Mouse (Mus musculus) hindbrain, embryonic 12.5 days (tissue): Measurements from ENCODE around the gene Kcnj6. TPM values are rescaled to one million over a fixed set of nuclear protein-coding genes. Genes with fewer than 3 reads are reported as not detected.

Experiments used
- ATAC-seq: fragments of 200-750 bp; cut with Nextera tagmentation; 2 replicates; pipeline ENCODE4 v1.8.0; 2017; ENCODE audit warnings: moderate TSS enrichment; ENCODE audit not compliant: low FRiP score
- H3K27ac ChIP-seq: fragments of 300-500 bp; sonication (generic); 2 replicates; pipeline ENCODE4 v1.5.1; 2016; ENCODE audit warnings: mild to moderate bottlenecking
- H3K27me3 ChIP-seq: fragments of 300-500 bp; sonication (generic); 2 replicates; pipeline ENCODE4 v1.6.1; 2016; ENCODE audit warnings: mild to moderate bottlenecking
- H3K36me3 ChIP-seq: fragments of 300-500 bp; sonication (generic); 2 replicates; pipeline ENCODE4 v1.6.1; 2016; ENCODE audit warnings: mild to moderate bottlenecking
- H3K4me1 ChIP-seq: fragments of 300-500 bp; sonication (generic); 2 replicates; pipeline ENCODE4 v1.6.1; 2016
- H3K4me2 ChIP-seq: fragments of 300-500 bp; sonication (generic); replicated peaks from 2 replicates; pipeline ENCODE4 v1.6.1; 2016; ENCODE audit warnings: mild to moderate bottlenecking
- H3K4me3 ChIP-seq: fragments of 300-500 bp; sonication (generic); 2 replicates; pipeline ENCODE4 v1.5.1; 2016; ENCODE audit warnings: mild to moderate bottlenecking
- H3K9ac ChIP-seq: fragments of 300-500 bp; sonication (generic); 2 replicates; pipeline ENCODE4 v1.6.1; 2016; ENCODE audit warnings: mild to moderate bottlenecking, moderate library complexity
- H3K9me3 ChIP-seq: fragments of 300-500 bp; sonication (generic); replicated peaks from 2 replicates; pipeline ENCODE4 v1.6.1; 2016; ENCODE audit warnings: mild to moderate bottlenecking
- WGBS: fragments of 180-500 bp; shearing (Covaris S2); methylation state at CpG from one replicate; pipeline ENCODE4 v1.1.7; 2016; 5-methylcytosine and 5-hydroxymethylcytosine counted together
- polyA plus RNA-seq: library from polyadenylated mRNA; unstranded; fragments of >200 nt; fragmentation: Nextera tagmentation; extraction: Ambion mirVana; gene quantifications from 2 replicates; pipeline ENCODE4 v1.2.1, GENCODE M21; 2016

Gene Kcnj6
- polyA plus RNA-seq, 1 experiment from 2014 or later = 0.26 TPM

- Histone ChIP-seq H3K36me3 (no peaks in the 10 kb centered on the region), H3K9me3 (no peaks in the 10 kb centered on the region), H3K4me2 (no peak overlapping the region), H3K4me3 (no peak overlapping the region), H3K27me3 (no peaks in the 10 kb centered on the region), H3K27ac (no peak overlapping the region), H3K9ac (no peak overlapping the region), H3K4me1 (no peaks in the 10 kb centered on the region)
- ATAC-seq = no peak
- WGBS = 20% methylated on average over 6 of the region's 6 CpGs
These were observed 72.1 kb downstream of the Kcnj6 start for GRCm38 (mm10) chr16:94925364-94925763.

GRCm38 (mm10) chr16:94919177-94919576 is 78.3 kb downstream of the Kcnj6 start:
- no peak overlapping the region for H3K4me2 ChIP-seq
- no peaks in the 10 kb centered on the region for H3K4me1 ChIP-seq
- peak; percentile 32; the same call in 1 of the 2 replicates for ATAC-seq
- no peak overlapping the region for H3K9ac ChIP-seq
- H3K27ac ChIP-seq = no peak overlapping the region
- WGBS = 43% methylated on average over 5 of the region's 5 CpGs
- no peak overlapping the region for H3K4me3 ChIP-seq
- no peaks in the 10 kb centered on the region for H3K27me3 ChIP-seq
- H3K9me3 ChIP-seq = no peaks in the 10 kb centered on the region
- no peaks in the 10 kb centered on the region for H3K36me3 ChIP-seq

GRCm38 (mm10) chr16:94906026-94906425 is 91.5 kb downstream of the Kcnj6 start:
- H3K9ac ChIP-seq = no peak overlapping the region
- H3K9me3 ChIP-seq = no peaks in the 10 kb centered on the region
- WGBS = 92% methylated on average over 4 of the region's 4 CpGs
- no peak overlapping the region for H3K4me3 ChIP-seq
- ATAC-seq = no peak
- H3K27ac ChIP-seq = no peak overlapping the region
- no peaks in the 10 kb centered on the region for H3K27me3 ChIP-seq
- no peak overlapping the region for H3K4me2 ChIP-seq
- no peaks in the 10 kb centered on the region for H3K4me1 ChIP-seq
- no peaks in the 10 kb centered on the region for H3K36me3 ChIP-seq

GRCm38 (mm10) chr16:94898832-94899231 is 98.7 kb downstream of the Kcnj6 start:
- Histone ChIP-seq H3K9ac (no peak overlapping the region), H3K9me3 (no peaks in the 10 kb centered on the region), H3K27me3 (no peaks in the 10 kb centered on the region), H3K27ac (no peak overlapping the region), H3K4me3 (no peak overlapping the region), H3K36me3 (no peaks in the 10 kb centered on the region), H3K4me2 (no peak overlapping the region), H3K4me1 (no peaks in the 10 kb centered on the region)
- WGBS = 85% methylated on average over 6 of the region's 6 CpGs
- ATAC-seq = no peak

GRCm38 (mm10) chr16:94892162-94892650 is 105.3 kb downstream of the Kcnj6 start:
- Histone ChIP-seq H3K27ac (no peak overlapping the region), H3K9ac (no peak overlapping the region), H3K4me2 (no peak overlapping the region), H3K4me3 (no peak overlapping the region), H3K9me3 (no peaks in the 10 kb centered on the region), H3K4me1 (no peaks in the 10 kb centered on the region), H3K27me3 (no peaks in the 10 kb centered on the region), H3K36me3 (no peaks in the 10 kb centered on the region)
- 91% methylated on average over 4 of the region's 4 CpGs for WGBS
- no peak for ATAC-seq

- H3K4me2 ChIP-seq = no peak overlapping the region
These were observed 106.9 kb downstream of the Kcnj6 start for GRCm38 (mm10) chr16:94890581-94890980.

GRCm38 (mm10) chr16:94890056-94890455 is 107.4 kb downstream of the Kcnj6 start:
- no peak overlapping the region for H3K4me3 ChIP-seq
- no peaks in the 10 kb centered on the region for H3K9me3 ChIP-seq
- H3K4me1 ChIP-seq = no peaks in the 10 kb centered on the region
- no peaks in the 10 kb centered on the region for H3K27me3 ChIP-seq
- no peak overlapping the region for H3K4me2 ChIP-seq
- no peak overlapping the region for H3K9ac ChIP-seq
- no peak for ATAC-seq
- no peak overlapping the region for H3K27ac ChIP-seq
- 84% methylated on average over 2 of the region's 2 CpGs for WGBS
- H3K36me3 ChIP-seq = no peaks in the 10 kb centered on the region

More at GRCm38 (mm10) chr16:94890581-94890980, 106.9 kb downstream of the Kcnj6 start:
- Histone ChIP-seq H3K9me3 (no peaks in the 10 kb centered on the region), H3K9ac (no peak overlapping the region), H3K27me3 (no peaks in the 10 kb centered on the region), H3K27ac (no peak overlapping the region), H3K4me3 (no peak overlapping the region), H3K36me3 (no peaks in the 10 kb centered on the region), H3K4me1 (no peaks in the 10 kb centered on the region)
- no peak for ATAC-seq
- 89% methylated on average over 6 of the region's 6 CpGs for whole genome bisulfite sequencing

GRCm38 (mm10) chr16:94888554-94888953 is 108.9 kb downstream of the Kcnj6 start:
- H3K9me3 ChIP-seq = no peaks in the 10 kb centered on the region
- H3K4me1 ChIP-seq = no peaks in the 10 kb centered on the region
- no peaks in the 10 kb centered on the region for H3K27me3 ChIP-seq
- no peak overlapping the region for H3K4me2 ChIP-seq
- WGBS = 68% methylated on average over 9 of the region's 11 CpGs
- H3K27ac ChIP-seq = no peak overlapping the region
- H3K9ac ChIP-seq = no peak overlapping the region
- H3K36me3 ChIP-seq = no peaks in the 10 kb centered on the region
- H3K4me3 ChIP-seq = no peak overlapping the region
- ATAC-seq = no peak

- H3K9ac ChIP-seq = no peak overlapping the region
- no peak overlapping the region for H3K27ac ChIP-seq
- 87% methylated on average over 7 of the region's 7 CpGs for WGBS
- no peaks in the 10 kb centered on the region for H3K9me3 ChIP-seq
- no peaks in the 10 kb centered on the region for H3K4me1 ChIP-seq
- H3K4me2 ChIP-seq = no peak overlapping the region
- ATAC-seq = no peak
- H3K4me3 ChIP-seq = no peak overlapping the region
- no peaks in the 10 kb centered on the region for H3K27me3 ChIP-seq
- no peaks in the 10 kb centered on the region for H3K36me3 ChIP-seq
These were observed 111.1 kb downstream of the Kcnj6 start for GRCm38 (mm10) chr16:94886398-94886797.

GRCm38 (mm10) chr16:94885062-94885461 is 112.4 kb downstream of the Kcnj6 start:
- Histone ChIP-seq H3K9ac (no peak overlapping the region), H3K4me2 (no peak overlapping the region), H3K4me3 (no peak overlapping the region), H3K9me3 (no peaks in the 10 kb centered on the region), H3K36me3 (no peaks in the 10 kb centered on the region), H3K4me1 (no peaks in the 10 kb centered on the region), H3K27me3 (no peaks in the 10 kb centered on the region), H3K27ac (no peak overlapping the region)
- WGBS = 81% methylated on average over 7 of the region's 7 CpGs
- ATAC-seq = no peak

GRCm38 (mm10) chr16:94883909-94884308 is 113.6 kb downstream of the Kcnj6 start:
- 80% methylated on average over 3 of the region's 3 CpGs for WGBS
- no peak overlapping the region for H3K4me3 ChIP-seq

GRCm38 (mm10) chr16:94883196-94883595 is 114.3 kb downstream of the Kcnj6 start:
- Histone ChIP-seq H3K27me3 (no peaks in the 10 kb centered on the region), H3K36me3 (no peaks in the 10 kb centered on the region), H3K4me2 (no peak overlapping the region), H3K4me3 (no peak overlapping the region), H3K9ac (no peak overlapping the region), H3K27ac (no peak overlapping the region), H3K4me1 (no peaks in the 10 kb centered on the region), H3K9me3 (no peaks in the 10 kb centered on the region)
- WGBS = 82% methylated on average over 8 of the region's 8 CpGs
- ATAC-seq = no peak

More at GRCm38 (mm10) chr16:94883909-94884308, 113.6 kb downstream of the Kcnj6 start:
- Histone ChIP-seq H3K27ac (no peak overlapping the region), H3K4me1 (no peaks in the 10 kb centered on the region), H3K9ac (no peak overlapping the region), H3K27me3 (no peaks in the 10 kb centered on the region), H3K9me3 (no peaks in the 10 kb centered on the region), H3K36me3 (no peaks in the 10 kb centered on the region), H3K4me2 (no peak overlapping the region)
- ATAC-seq = no peak

- Histone ChIP-seq H3K4me1 (no peaks in the 10 kb centered on the region), H3K27ac (no peak overlapping the region), H3K9ac (no peak overlapping the region), H3K27me3 (no peaks in the 10 kb centered on the region), H3K4me3 (no peak overlapping the region), H3K4me2 (no peak overlapping the region), H3K36me3 (no peaks in the 10 kb centered on the region), H3K9me3 (no peaks in the 10 kb centered on the region)
- ATAC-seq = no peak
- WGBS = 60% methylated on average over 7 of the region's 7 CpGs
These were observed 115.4 kb downstream of the Kcnj6 start for GRCm38 (mm10) chr16:94882111-94882510.
